Mouse (Mus musculus): ENCODE measurements at regions not wholly inside any gene's neighbourhood (a gene's known extent, or its start where the extent isn't known, plus 50 kb on each side); places are given as distances from the start of the nearest gene placed in this dataset.

DNA sequence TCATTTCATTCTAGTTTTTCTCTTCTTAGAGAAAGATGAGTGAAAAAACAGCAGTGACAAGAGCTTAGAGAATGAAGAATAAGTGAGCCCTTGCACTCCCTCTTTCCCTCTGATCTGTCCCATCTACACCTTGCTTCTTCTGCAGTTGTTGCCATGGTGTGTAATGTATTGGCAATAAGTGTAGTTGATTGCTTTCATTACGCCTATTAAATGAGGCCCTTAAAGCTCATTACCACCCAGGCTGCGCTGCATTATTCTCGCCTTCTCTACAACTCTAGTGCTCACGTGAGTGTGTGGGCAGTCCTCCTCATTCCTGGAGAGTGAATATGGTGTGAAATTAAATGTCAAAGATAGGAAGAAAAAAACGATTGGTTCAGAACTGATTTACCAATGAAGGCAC, 127.7 kb upstream of the Npy start:
- Histone ChIP-seq H3K9me3 (replicated peaks; ENCODE audit: insufficient read depth, low read length) (no peaks in the 10 kb centered on the region), H3K36me3 (ENCODE audit: control insufficient read depth in 1 of 2, insufficient read depth in 2 of 2, low read length in 2 of 2) (no peaks in the 10 kb centered on the region), H3K4me1 (ENCODE audit: control insufficient read depth in 1 of 2, insufficient read depth in 2 of 2, low read length in 2 of 2) (no peaks in the 10 kb centered on the region), H3K4me3 (ENCODE audit: control insufficient read depth in 1 of 2, insufficient read depth in 1 of 2, low read depth in 2 of 2, low read length in 2 of 2) (no peak overlapping the region), H3K27me3 (ENCODE audit: control insufficient read depth in 1 of 2, insufficient read depth in 2 of 2, low read length in 2 of 2) (no peaks in the 10 kb centered on the region), H3K9ac (ENCODE audit: control insufficient read depth, low read depth, low read length, poor library complexity, severe bottlenecking) (no peak overlapping the region), H3K27ac (ENCODE audit: control insufficient read depth, low read depth, low read length) (no peak overlapping the region), H3K79me2 (ENCODE audit: control insufficient read depth, insufficient read depth, low read length, poor library complexity) (no peaks in the 10 kb centered on the region)
- no peak for DNase-seq (ENCODE audit: low read depth, low spot score)
- TF ChIP-seq GATA1 (IDR thresholded peaks at IDR 0.05; ENCODE audit: low read depth, low read length), result no peak
- no peak for TF ChIP-seq POLR2A (IDR thresholded peaks at IDR 0.05; ENCODE audit: control insufficient read depth in 1 of 2, insufficient read depth in 1 of 2, low read depth in 1 of 2, low read length in 2 of 2, poor library complexity in 1 of 2)
- TF ChIP-seq NELFE (IDR thresholded peaks at IDR 0.05; ENCODE audit: low read depth, low read length), result no peak
- TF ChIP-seq TAL1 (IDR thresholded peaks at IDR 0.05; ENCODE audit: low read length), result no peak
- TF ChIP-seq TCF12 (IDR thresholded peaks at IDR 0.05; ENCODE audit: low read depth, low read length), result no peak
- no peak for TF ChIP-seq ELF1 (IDR thresholded peaks at IDR 0.05; ENCODE audit: low read depth, low read length)
- no peak for TF ChIP-seq SIN3A (IDR thresholded peaks at IDR 0.05; ENCODE audit: low read length)
- TF ChIP-seq KAT2A (conservative IDR thresholded peaks at IDR 0.05; ENCODE audit: low read depth, low read length), result no peak

DNA sequence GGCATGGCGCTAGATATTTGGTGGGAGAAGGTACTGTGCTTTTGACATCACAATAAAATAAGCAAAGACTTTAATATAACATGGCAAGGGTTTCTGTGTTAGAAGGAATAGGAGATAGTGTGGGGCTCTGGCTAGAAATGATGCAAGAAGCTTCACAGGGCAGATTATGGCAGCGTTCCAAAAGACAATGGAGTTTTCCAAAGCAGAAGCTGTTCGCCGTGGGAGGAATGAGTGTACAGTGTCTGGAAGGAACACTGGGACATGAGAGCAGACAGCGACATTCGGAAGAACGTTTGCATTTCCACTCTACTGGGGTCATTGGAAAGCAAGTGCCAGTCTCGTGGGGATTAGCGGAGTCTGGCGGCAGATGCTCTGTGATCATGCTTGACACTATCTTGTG, 125.5 kb upstream of the Npy start:
- Histone ChIP-seq H3K9ac (ENCODE audit: control insufficient read depth, low read depth, low read length, poor library complexity, severe bottlenecking) (no peak overlapping the region), H3K9me3 (replicated peaks; ENCODE audit: insufficient read depth, low read length) (no peaks in the 10 kb centered on the region), H3K79me2 (ENCODE audit: control insufficient read depth, insufficient read depth, low read length, poor library complexity) (no peaks in the 10 kb centered on the region), H3K4me3 (ENCODE audit: control insufficient read depth in 1 of 2, insufficient read depth in 1 of 2, low read depth in 2 of 2, low read length in 2 of 2) (no peak overlapping the region), H3K27me3 (ENCODE audit: control insufficient read depth in 1 of 2, insufficient read depth in 2 of 2, low read length in 2 of 2) (no peaks in the 10 kb centered on the region), H3K4me1 (ENCODE audit: control insufficient read depth in 1 of 2, insufficient read depth in 2 of 2, low read length in 2 of 2) (no peaks in the 10 kb centered on the region), H3K36me3 (ENCODE audit: control insufficient read depth in 1 of 2, insufficient read depth in 2 of 2, low read length in 2 of 2) (no peaks in the 10 kb centered on the region), H3K27ac (ENCODE audit: control insufficient read depth, low read depth, low read length) (no peak overlapping the region)
- TF ChIP-seq RCOR1 (IDR thresholded peaks at IDR 0.05; ENCODE audit: low read depth, low read length), result no peak
- TF ChIP-seq UBTF (IDR thresholded peaks at IDR 0.05; ENCODE audit: borderline replicate concordance, insufficient read depth, low read depth, low read length), result no peak
- no peak for DNase-seq (ENCODE audit: low read depth, low spot score)

DNA sequence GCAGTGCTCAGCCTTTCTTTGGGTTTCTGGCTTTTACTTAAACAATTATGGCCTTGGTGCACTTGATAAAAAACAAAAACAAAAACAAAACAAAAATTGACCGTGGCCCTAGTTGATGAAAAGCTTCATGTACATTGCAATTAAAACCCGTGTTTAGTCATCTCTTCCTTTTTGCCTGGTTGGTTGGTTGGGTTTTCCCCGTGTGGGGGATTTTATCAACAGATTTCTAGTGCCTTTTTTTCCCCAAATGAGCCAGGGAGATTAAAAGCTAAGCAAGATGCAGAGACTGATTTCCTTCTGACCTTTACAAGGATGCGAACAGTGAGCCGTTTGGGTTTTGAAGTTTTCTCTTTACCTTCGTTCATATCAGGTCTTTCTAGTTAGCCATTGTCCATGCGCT, 121.1 kb upstream of the Npy start:
- H3K9ac ChIP-seq (ENCODE audit: control insufficient read depth, low read depth, low read length, poor library complexity, severe bottlenecking), result no peak overlapping the region
- no peak overlapping the region for H3K4me3 ChIP-seq (ENCODE audit: control insufficient read depth in 1 of 2, insufficient read depth in 1 of 2, low read depth in 2 of 2, low read length in 2 of 2)
- no peak for DNase-seq (ENCODE audit: low read depth, low spot score)
- no peaks in the 10 kb centered on the region for H3K79me2 ChIP-seq (ENCODE audit: control insufficient read depth, insufficient read depth, low read length, poor library complexity)
- no peaks in the 10 kb centered on the region for H3K36me3 ChIP-seq (ENCODE audit: control insufficient read depth in 1 of 2, insufficient read depth in 2 of 2, low read length in 2 of 2)
- no peak overlapping the region for H3K27ac ChIP-seq (ENCODE audit: control insufficient read depth, low read depth, low read length)
- no peak for TF ChIP-seq BHLHE40 (IDR thresholded peaks at IDR 0.05; ENCODE audit: borderline replicate concordance, low read depth, low read length)
- TF ChIP-seq ZC3H11A (IDR thresholded peaks at IDR 0.05; ENCODE audit: low read depth, low read length), result no peak
- no peak for TF ChIP-seq TAL1 (IDR thresholded peaks at IDR 0.05; ENCODE audit: low read length)
- TF ChIP-seq SMC3 (IDR thresholded peaks at IDR 0.05; ENCODE audit: low read depth, low read length), result no peak
- TF ChIP-seq POLR2A (IDR thresholded peaks at IDR 0.05; ENCODE audit: control insufficient read depth in 1 of 2, insufficient read depth in 1 of 2, low read depth in 1 of 2, low read length in 2 of 2, poor library complexity in 1 of 2), result no peak
- no peaks in the 10 kb centered on the region for H3K9me3 ChIP-seq (replicated peaks; ENCODE audit: insufficient read depth, low read length)
- no peaks in the 10 kb centered on the region for H3K27me3 ChIP-seq (ENCODE audit: control insufficient read depth in 1 of 2, insufficient read depth in 2 of 2, low read length in 2 of 2)
- no peaks in the 10 kb centered on the region for H3K4me1 ChIP-seq (ENCODE audit: control insufficient read depth in 1 of 2, insufficient read depth in 2 of 2, low read length in 2 of 2)

All from MEL (cell line).